In the genomic region with DNA sequence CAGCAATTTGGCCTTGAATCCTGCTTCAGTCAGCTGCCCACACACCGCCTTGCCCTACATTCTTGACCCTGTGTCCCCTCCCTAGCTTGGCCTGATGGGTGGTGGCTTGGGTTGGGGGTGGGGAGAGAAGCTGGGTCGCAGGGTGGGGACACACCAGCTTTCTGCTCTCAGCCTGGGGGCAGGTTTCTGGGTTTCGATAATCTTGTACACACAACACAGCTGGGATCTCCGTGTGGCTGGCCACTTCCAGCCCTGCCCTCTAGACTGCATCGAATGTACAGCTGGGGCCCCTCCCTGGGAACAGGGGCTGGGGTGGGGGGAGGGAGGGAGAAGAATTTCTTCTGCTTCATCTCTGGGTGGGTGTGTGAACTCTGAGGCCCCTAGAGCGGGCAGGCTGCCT, we compare ENCODE assay signal across 13 mouse cellular contexts. TPM values are rescaled to one million over a fixed set of nuclear protein-coding genes. Genes with fewer than 3 reads are reported as not detected.
DNase-seq lines count a peak whose midpoint lies in the region; ATAC-seq lines count a peak whose summit lies in the region.
"Had no signal": no experiment of that assay in that cellular context is flagged by ENCODE, and none has a peak within 500 bp of the region (broad histone marks: within the 10 kb centered on the region; RNA-seq: fewer than 3 reads in every experiment).

No protein-coding gene starts in this region.

- ATAC-seq in forebrain, embryonic 16.5 days = no peak
- ATAC-seq in kidney, embryonic 16.5 days (ENCODE audit: low FRiP score, low TSS enrichment) = peak; percentile 63; the same call in 1 of the 2 replicates
- ATAC-seq in intestine, embryonic 14.5 days (replicated peaks; ENCODE audit: low FRiP score, low TSS enrichment, low read depth) = peak; percentile 73
- ATAC-seq in stomach, embryonic 15.5 days (ENCODE audit: insufficient read depth, low FRiP score, low read depth) = peak; percentile 79
- ATAC-seq: inflammation-experienced regulatory T-cells, adult 6 months had no signal

- no peaks in the 10 kb centered on the region for H3K9me3 ChIP-seq in forebrain, embryonic 10.5 days
- no peaks in the 10 kb centered on the region for H3K9me3 ChIP-seq in forebrain, embryonic 16.5 days (ENCODE audit: control insufficient read depth, low read length)
- no peaks in the 10 kb centered on the region for H3K9me3 ChIP-seq in kidney, embryonic 16.5 days (ENCODE audit: low read length)
- H3K9me3 ChIP-seq in intestine, embryonic 14.5 days (ENCODE audit: control insufficient read depth, low read length) = no peaks in the 10 kb centered on the region
- no peaks in the 10 kb centered on the region for H3K9me3 ChIP-seq in stomach, embryonic 15.5 days
- H3K9me3 ChIP-seq: forebrain, embryonic 12.5 days had no signal

- no peak for DNase-seq in forebrain, embryonic 10.5 days (ENCODE audit: extremely low spot score, low spot score)
- DNase-seq in kidney, postnatal 36 days = no peak
- no peak for DNase-seq in intestine, embryonic 14.5 days (ENCODE audit: low spot score)
- no peak for DNase-seq in right cerebral cortex, postnatal 25 days
- no peak for DNase-seq in frontal cortex, postnatal 36 days (ENCODE audit: low spot score in 2 of 2)
- DNase-seq: adrenal gland, postnatal 10 days; heart, adult 11 months; thymus, postnatal 4 days had no signal

- H3K27me3 ChIP-seq in forebrain, embryonic 10.5 days (ENCODE audit: poor library complexity, severe bottlenecking) = peaks cover 22% of the 10 kb centered on the region
- H3K27me3 ChIP-seq in forebrain, embryonic 16.5 days (replicated peaks; ENCODE audit: control insufficient read depth, insufficient read depth, low read length) = peaks cover 10% of the 10 kb centered on the region
- no peaks in the 10 kb centered on the region for H3K27me3 ChIP-seq in kidney, embryonic 16.5 days (ENCODE audit: insufficient read depth, low read length)
- no peaks in the 10 kb centered on the region for H3K27me3 ChIP-seq in intestine, embryonic 14.5 days (replicated peaks; ENCODE audit: control insufficient read depth, insufficient read depth, low read length)
- no peaks in the 10 kb centered on the region for H3K27me3 ChIP-seq in stomach, embryonic 15.5 days (replicated peaks)

- no peak overlapping the region for H3K4me2 ChIP-seq in forebrain, embryonic 16.5 days (ENCODE audit: low read length)
- no peak overlapping the region for H3K4me2 ChIP-seq in kidney, embryonic 16.5 days (replicated peaks; ENCODE audit: low read depth, low read length)
- no peak overlapping the region for H3K4me2 ChIP-seq in intestine, embryonic 14.5 days (ENCODE audit: low read length)
- H3K4me2 ChIP-seq in stomach, embryonic 15.5 days = peak overlapping the region; percentile 31
- H3K4me2 ChIP-seq: forebrain, embryonic 12.5 days had no signal

- 59% methylated on average over 6 of the region's 6 CpGs for WGBS in forebrain, embryonic 10.5 days
- WGBS in forebrain, embryonic 16.5 days = 63% methylated on average over 6 of the region's 6 CpGs
- 30% methylated on average over 6 of the region's 6 CpGs for WGBS in kidney, embryonic 16.5 days
- WGBS in intestine, embryonic 14.5 days = 18% methylated on average over 6 of the region's 6 CpGs
- WGBS in stomach, embryonic 15.5 days = 21% methylated on average over 6 of the region's 6 CpGs

- no peak overlapping the region for H3K4me3 ChIP-seq in forebrain, embryonic 10.5 days
- no peak overlapping the region for H3K4me3 ChIP-seq in forebrain, embryonic 16.5 days (replicated peaks; ENCODE audit: low read length)
- no peak overlapping the region for H3K4me3 ChIP-seq in kidney, embryonic 16.5 days (ENCODE audit: low read length)
- no peak overlapping the region for H3K4me3 ChIP-seq in intestine, embryonic 14.5 days (ENCODE audit: low read depth, low read length)
- no peak overlapping the region for H3K4me3 ChIP-seq in stomach, embryonic 15.5 days (replicated peaks)
- H3K4me3 ChIP-seq: forebrain, embryonic 12.5 days had no signal

- no peak overlapping the region for H3K9ac ChIP-seq in forebrain, embryonic 16.5 days (replicated peaks; ENCODE audit: low read depth, low read length)
- peak overlapping the region; percentile 36; the same call in 1 of the 2 replicates for H3K9ac ChIP-seq in kidney, embryonic 16.5 days (replicated peaks; ENCODE audit: low read length)
- no peak overlapping the region for H3K9ac ChIP-seq in intestine, embryonic 14.5 days (ENCODE audit: low read length)
- H3K9ac ChIP-seq in stomach, embryonic 15.5 days = no peak overlapping the region
- H3K9ac ChIP-seq: forebrain, embryonic 12.5 days had no signal

- peaks cover 34% of the 10 kb centered on the region for H3K4me1 ChIP-seq in forebrain, embryonic 10.5 days
- H3K4me1 ChIP-seq in forebrain, embryonic 16.5 days (replicated peaks; ENCODE audit: control insufficient read depth, insufficient read depth, low read length) = no peaks in the 10 kb centered on the region
- H3K4me1 ChIP-seq in kidney, embryonic 16.5 days (ENCODE audit: insufficient read depth, low read length) = peaks cover 35% of the 10 kb centered on the region
- H3K4me1 ChIP-seq in intestine, embryonic 14.5 days (replicated peaks; ENCODE audit: control insufficient read depth, insufficient read depth, low read length) = peaks cover 16% of the 10 kb centered on the region
- H3K4me1 ChIP-seq in stomach, embryonic 15.5 days = peaks cover 38% of the 10 kb centered on the region

- H3K36me3 ChIP-seq in forebrain, embryonic 10.5 days (replicated peaks) = no peaks in the 10 kb centered on the region
- no peaks in the 10 kb centered on the region for H3K36me3 ChIP-seq in forebrain, embryonic 16.5 days (ENCODE audit: control insufficient read depth, insufficient read depth)
- H3K36me3 ChIP-seq in kidney, embryonic 16.5 days (ENCODE audit: insufficient read depth, low read length) = no peaks in the 10 kb centered on the region
- H3K36me3 ChIP-seq in intestine, embryonic 14.5 days (ENCODE audit: control insufficient read depth, insufficient read depth, low read length) = no peaks in the 10 kb centered on the region
- H3K36me3 ChIP-seq in stomach, embryonic 15.5 days = no peaks in the 10 kb centered on the region
- H3K36me3 ChIP-seq: forebrain, embryonic 12.5 days had no signal

- peak overlapping the region; percentile 48; the same call in 1 of the 2 replicates for H3K27ac ChIP-seq in forebrain, embryonic 10.5 days
- H3K27ac ChIP-seq in forebrain, embryonic 16.5 days (ENCODE audit: low read length) = no peak overlapping the region
- H3K27ac ChIP-seq in kidney, embryonic 16.5 days (ENCODE audit: low read length) = peak overlapping the region; percentile 55
- peak overlapping the region; percentile 60 for H3K27ac ChIP-seq in intestine, embryonic 14.5 days (ENCODE audit: low read depth)
- H3K27ac ChIP-seq in stomach, embryonic 15.5 days = peak overlapping the region; percentile 70
- H3K27ac ChIP-seq: forebrain, embryonic 12.5 days had no signal

RNA-seq across cellular contexts. Expression of a gene that starts 6.6 kb away (rescaled TPM):
- polyA plus RNA-seq in forebrain, embryonic 10.5 days (2016; fragmentation: Nextera tagmentation; extraction: Ambion mirVana) = 1.6 TPM in 2 replicates
- polyA plus RNA-seq in forebrain, embryonic 16.5 days (2015; fragmentation: Nextera tagmentation; extraction: Ambion mirVana) = 0.63 and 0.73 TPM in 2 replicates
- 9.3 and 9.6 TPM in 2 replicates for polyA plus RNA-seq in kidney, embryonic 16.5 days (2015; fragmentation: Nextera tagmentation; extraction: Ambion mirVana)
- 14.2 and 16.5 TPM in 2 replicates for polyA plus RNA-seq in intestine, embryonic 14.5 days (2014; fragmentation: Nextera tagmentation; extraction: Ambion mirVana)
- 10.8 and 12.3 TPM in 2 replicates for polyA plus RNA-seq in stomach, embryonic 15.5 days (2015; fragmentation: Nextera tagmentation; extraction: Ambion mirVana)

RNA-seq across cellular contexts. Expression of a gene that starts 34.9 kb away (rescaled TPM):
- polyA plus RNA-seq in forebrain, embryonic 10.5 days (2016; fragmentation: Nextera tagmentation; extraction: Ambion mirVana) = 3.1 and 3.4 TPM in 2 replicates
- polyA plus RNA-seq in forebrain, embryonic 16.5 days (2015; fragmentation: Nextera tagmentation; extraction: Ambion mirVana) = 2.2 and 2.7 TPM in 2 replicates
- 7.4 and 9.5 TPM in 2 replicates for polyA plus RNA-seq in kidney, embryonic 16.5 days (2015; fragmentation: Nextera tagmentation; extraction: Ambion mirVana)
- polyA plus RNA-seq in intestine, embryonic 14.5 days (2014; fragmentation: Nextera tagmentation; extraction: Ambion mirVana) = 10.1 and 11.2 TPM in 2 replicates
- polyA plus RNA-seq in stomach, embryonic 15.5 days (2015; fragmentation: Nextera tagmentation; extraction: Ambion mirVana) = 4.6 and 5.7 TPM in 2 replicates
